Mouse (Mus musculus): ENCODE data around the gene Mrpl3. TPM values are rescaled to one million over a fixed set of nuclear protein-coding genes. Genes with fewer than 3 reads are reported as not detected.

Mrpl3 gene
- polyA plus RNA-seq, 1 experiment, result 66.1 TPM

DNA sequence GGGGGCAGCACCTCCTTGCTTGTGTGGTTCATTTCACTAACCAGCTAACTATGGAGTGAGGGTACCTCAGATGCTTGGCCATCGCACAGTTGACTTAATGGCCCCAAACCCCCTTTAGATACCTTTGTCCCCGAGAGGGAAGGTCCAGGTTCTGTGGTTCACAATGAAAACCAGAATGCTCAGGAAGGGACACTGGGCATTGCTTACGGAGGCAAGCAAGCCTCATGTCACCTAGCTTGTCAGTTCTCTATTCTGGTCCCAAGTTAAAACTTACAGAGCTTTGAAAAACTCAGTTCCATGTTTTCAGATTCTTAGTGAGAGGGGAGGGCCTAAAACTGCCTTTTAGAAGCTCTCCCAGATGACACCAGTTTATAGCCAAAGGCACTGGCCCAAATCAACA lies 27.2 kb downstream of the Mrpl3 start:
- TF ChIP-seq GATA1 (IDR thresholded peaks at IDR 0.05; ENCODE audit: low read length), result no peak

DNA sequence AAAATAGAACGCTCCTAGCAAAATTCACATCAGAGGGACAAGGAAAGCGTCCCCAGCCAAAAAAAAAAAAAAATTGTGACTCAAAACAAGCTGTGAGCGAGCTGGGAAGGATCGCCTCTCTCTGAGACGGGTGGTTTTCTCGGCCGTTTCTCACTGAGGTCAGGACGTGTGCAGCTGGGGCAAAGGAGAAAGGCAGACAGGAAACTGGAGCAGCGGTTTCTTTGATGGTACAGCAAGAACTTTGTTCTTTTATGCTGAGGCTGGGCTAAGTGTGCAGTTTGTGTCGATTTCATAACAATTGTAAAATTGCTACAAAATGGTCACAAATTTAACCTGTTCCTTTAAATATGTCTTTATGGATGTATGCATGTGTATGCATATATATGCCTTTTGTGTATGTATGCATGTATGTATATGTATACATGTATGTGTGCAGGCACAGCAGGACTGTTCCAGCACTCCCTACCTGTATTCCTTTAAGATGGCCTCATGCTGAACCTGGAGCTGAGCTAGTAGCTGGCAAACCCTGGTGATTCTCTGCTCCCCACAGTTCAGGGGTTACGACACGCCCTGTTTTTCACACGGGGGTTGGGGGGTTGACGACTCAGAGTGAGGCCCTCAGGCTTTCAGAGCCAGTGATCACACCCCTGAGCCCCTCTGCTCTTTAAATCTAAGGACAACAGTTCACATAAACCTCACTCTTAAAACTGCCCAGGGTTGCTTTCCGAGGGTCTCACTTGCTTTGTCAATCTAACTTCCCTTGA lies 48.0 kb downstream of the Mrpl3 start:
- no peak for TF ChIP-seq GATA1 (IDR thresholded peaks at IDR 0.05; ENCODE audit: low read length)

- no peak for TF ChIP-seq GATA1 (IDR thresholded peaks at IDR 0.05; ENCODE audit: low read length)
Measured at GRCm38 (mm10) chr9:105101911-105102310, 48.9 kb downstream of the Mrpl3 start.

DNA sequence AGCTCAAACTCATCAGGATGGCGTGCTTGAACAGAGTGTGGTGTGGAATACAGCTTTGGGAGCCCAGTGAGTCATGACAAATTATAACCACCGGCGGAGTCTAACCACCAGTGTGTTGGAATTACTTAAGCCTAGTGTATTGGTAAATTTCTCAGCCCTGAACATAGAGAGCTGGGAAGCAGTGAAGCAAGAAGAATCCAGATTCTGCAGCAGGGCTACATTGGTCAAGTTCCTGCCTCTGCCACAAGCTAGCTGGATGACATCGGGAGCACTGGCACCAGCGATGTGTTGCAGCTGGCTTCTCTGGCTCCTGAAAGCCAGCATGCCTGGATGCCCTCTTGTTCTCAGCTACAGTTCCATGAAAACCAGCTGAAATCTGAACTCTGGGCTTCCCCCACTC lies 50.9 kb downstream of the Mrpl3 start:
- TF ChIP-seq GATA1 (IDR thresholded peaks at IDR 0.05; ENCODE audit: low read length), result no peak

Other genes starting within 250 kb of the Mrpl3 start
- gene Nudt16, start 78.6 kb downstream of the Mrpl3 start, polyA plus RNA-seq (2012), result 10.2 and 13.3 TPM in 2 replicates
- gene 1700080E11Rik, start 91.9 kb downstream of the Mrpl3 start, polyA plus RNA-seq (2012), result not detected in 2 replicates

Data from G1E-ER4 (cell line).